Mouse (Mus musculus) heart, adult 2 months (tissue): Measurements from ENCODE around the gene Unc5a.

Experiments
- CTCF ChIP-seq: fragments of 200-600 bp; IDR thresholded peaks from 2 replicates; pipeline ENCODE4 v1.8.1; 2022; ENCODE audit warnings: antibody characterized with exemption, mild to moderate bottlenecking, moderate library complexity
- POLR2A ChIP-seq: fragments of 200-500 bp; IDR thresholded peaks from 2 replicates; pipeline ENCODE4 v1.6.1; 2011; ENCODE audit warnings: mild to moderate bottlenecking, low read depth, low read length, control low read depth; ENCODE audit not compliant: insufficient read depth

DNA sequence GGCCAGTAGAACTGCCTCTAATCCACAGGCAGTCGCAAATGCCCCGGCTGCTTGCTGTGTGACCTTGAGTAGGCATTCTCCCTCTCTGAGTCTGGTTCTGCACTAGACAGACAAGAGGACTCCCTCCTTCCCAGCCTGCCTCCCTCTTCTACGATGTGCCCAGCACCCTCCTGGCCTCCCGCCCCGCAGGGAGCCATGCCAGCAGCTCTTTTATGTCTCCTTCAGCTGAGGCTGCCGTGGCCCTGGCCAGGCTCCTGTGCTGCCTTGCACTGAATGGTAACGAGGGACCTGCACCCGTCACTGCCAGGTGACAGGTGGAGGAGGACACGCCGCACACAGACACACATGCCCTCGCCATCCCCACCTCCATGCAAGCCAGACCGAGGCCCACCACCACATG, 31.7 kb downstream of the Unc5a start:
- TF ChIP-seq POLR2A (no peak), CTCF (no peak)
